Mouse (Mus musculus): ENCODE results near the gene Pilrb1.
A peak's percentile ranks its signal among the peaks of the same experiment; 100 is the strongest.
"Not testable (repeated sequence)": the region's sequence is repeated elsewhere in the genome, so short reads cannot be mapped to it uniquely, and the experiment has no call there.

Pilrb1 gene

DNA sequence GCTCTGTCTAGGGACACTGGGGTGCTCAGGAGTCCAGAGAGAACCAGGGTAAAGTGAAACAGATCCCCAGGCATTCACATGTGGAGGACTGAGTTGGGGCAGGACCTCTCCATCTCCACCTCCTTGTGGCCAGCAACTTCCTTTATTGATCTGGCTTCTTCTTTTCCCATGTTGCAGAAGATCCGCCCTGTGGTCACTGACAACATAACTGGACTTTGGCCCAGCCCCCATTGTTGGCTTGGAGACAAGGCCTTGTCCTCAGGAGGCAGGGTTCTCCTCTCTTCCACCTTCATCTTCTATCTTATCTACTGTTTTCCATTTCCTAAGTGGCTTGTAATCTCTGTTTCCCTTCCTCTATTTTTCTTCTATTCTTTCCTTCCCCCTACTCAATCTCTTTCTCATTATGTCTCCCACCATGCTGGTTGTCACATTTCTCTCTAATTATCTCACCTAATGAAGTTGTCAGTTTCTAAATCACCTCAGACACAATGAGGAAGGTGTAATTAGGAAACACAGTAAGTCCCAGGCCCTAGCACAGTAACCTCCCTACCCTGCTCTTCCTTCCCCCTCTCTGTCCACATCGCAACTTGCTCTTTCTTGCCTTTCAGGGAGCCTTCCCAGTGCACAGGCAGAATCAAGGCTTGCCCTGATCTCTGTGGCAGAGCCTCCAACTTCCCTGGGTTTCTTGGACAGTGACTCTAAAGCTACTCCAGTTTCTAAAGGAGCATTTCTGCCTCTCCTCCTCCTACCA lies at the start of gene Pilrb1:
Pilrb1 (minus strand) TSS at position 147 of the 751 bp plus-strand sequence.
- not testable (repeated sequence) for DNase-seq (ENCODE audit: low read depth, low spot score)

DNA sequence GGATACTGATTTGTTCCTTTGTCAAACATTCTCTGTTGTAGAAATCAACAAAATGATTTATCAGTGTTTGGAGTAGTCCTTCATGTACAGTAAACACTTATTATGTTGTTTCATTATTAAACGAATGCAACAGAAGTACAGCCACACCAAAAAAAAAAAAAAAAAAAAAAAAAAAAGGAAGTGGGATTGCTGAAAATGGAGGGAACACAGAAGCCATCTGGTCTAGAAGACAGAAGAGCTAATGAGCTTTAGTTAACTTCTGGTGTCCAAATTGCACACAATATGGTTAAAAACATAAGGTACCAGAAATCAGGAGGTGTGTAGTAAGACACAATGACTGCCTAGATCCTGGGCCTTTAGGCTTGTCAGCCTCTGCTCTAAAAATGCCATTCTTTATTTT lies 39.9 kb upstream of the Pilrb1 start:
- no peak for DNase-seq (ENCODE audit: low read depth, low spot score)

DNA sequence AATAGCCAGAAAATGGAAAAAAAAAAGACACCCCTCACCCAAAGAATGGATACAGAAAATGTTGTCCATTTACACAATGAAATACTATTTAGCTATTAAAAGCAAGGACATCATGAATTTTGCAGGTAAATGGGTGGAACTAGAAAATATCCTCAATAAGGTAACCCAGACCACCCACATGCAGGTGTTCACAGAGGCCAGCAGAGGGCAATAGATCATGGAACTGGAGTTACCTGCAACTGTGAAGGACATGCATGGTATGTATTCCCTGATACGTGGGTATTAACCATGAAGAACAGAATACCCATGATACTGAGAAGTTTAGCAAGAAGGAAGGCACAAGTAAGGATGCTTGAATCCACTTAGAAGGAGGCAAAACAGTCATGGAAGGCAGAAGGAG lies 35.0 kb upstream of the Pilrb1 start:
- peak; percentile 13 for DNase-seq (ENCODE audit: low read depth, low spot score)

DNA sequence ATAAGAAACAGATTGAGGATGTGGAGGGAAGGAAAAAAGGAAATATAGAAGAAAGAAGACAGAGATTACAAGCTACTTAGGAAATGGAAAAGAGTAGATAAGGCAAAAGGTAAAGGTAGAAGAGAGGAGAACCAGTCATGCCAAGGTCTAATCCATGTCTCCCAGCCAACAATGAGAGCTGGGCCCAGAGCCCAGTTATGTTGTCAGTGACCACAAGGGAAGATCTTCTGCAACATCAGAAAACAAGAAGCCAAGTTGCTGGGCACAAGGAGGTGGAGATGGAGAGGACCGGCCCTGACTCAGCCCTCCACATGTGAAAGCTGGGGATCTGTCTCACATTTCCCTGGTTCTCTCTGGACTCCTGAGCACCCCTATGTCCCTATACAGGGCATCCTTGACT lies 29.8 kb upstream of the Pilrb1 start:
- no peak for DNase-seq (ENCODE audit: low read depth, low spot score)

DNA sequence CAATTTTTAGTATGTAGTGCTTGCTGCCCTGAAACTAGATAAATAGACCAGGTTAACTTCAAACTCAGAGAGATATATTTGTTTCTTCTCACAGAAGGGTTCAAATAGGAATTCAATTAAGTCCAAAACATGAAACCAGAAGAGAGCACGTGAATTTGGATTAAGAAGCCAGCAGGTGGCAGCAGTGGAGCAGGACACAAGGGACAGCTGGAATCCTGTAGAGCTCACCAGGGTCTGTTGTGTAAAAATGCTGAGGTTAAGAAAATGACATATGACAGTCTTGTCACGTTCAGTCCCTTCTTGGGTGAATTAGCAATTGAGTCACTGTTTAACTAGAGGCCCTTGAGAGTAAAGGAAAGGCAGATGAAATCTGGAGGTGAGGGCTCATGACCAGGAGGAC lies 28.0 kb upstream of the Pilrb1 start:
- DNase-seq (ENCODE audit: low read depth, low spot score) = peak; percentile 44

DNA sequence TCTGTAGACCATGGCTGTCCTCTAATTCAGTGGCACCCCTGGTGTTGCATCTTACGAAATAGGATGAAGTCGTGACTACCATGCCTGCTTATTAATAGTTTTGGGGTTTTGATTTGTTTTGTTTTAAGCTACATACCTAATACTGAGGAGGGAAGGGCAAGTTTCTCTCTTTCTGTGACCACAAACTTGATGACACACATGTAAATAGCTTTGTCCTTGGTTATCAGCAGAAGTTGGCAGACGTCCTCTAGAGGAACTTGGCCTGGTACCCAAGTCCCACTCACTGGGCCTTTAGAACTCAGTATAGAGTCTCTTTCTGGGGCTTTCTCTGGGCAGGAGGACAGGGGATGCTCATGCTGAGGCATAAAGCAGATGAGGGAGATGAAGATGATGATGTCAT lies 25.4 kb upstream of the Pilrb1 start:
- DNase-seq (ENCODE audit: low read depth, low spot score) = no peak

DNA sequence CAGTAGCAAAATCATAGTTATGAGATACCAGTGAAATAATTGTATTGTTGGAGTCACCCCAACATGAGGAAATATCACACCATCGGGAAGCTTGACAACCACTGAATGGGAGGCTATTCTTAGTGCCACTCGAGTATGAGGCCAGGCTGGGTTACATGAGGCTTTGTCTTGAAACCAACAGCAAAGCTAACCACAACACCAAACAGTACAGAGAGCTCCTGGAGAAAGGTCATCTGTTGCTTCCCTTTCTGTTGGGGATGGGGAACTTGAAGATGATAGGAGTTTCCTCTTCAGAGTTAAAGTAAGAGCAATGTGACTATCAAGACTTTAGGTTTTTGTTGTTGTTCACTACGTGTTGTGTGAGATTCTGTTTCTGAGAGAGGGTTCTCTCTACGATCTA lies 25.0 kb upstream of the Pilrb1 start:
- no peak for DNase-seq (ENCODE audit: low read depth, low spot score)

DNA sequence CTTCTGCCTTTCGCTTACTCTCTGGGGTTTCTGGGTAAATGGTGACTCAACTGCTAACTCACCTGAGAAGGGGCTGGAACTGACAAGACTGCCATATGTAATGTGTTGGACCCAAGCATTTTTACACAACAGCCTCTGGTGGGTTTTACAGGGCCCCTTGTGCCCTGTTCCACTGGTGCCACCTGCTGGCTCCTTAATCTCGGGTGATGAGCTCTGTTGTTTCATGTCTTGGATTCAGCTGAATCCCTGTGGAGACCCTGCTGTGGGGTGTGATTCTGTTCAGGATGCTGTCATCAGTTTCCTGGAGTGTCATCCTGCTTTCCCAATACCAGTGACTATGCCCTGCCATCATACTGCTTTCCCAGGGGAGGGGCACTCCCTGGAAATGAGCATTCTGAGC lies 20.0 kb upstream of the Pilrb1 start:
- peak; percentile 42 for DNase-seq (ENCODE audit: low read depth, low spot score)

DNA sequence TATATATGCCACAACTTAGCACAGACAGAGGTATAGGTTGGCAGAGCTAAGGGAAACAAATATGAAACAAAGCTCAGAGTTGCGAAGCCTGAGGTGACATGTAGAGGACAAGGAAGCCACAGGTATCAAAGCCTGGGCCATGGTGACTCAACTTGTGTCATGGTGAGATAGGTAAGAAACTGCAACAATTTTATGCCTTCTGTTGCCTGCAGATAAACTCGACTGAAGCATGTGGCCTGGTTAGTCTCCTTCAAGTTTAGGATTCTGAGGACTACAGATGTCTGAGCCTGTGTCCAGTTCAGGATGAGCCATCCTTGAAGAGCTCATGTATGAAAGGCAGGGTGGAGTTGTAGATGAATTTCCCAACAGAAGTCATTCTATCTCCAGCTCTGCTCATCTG lies 17.1 kb upstream of the Pilrb1 start:
- DNase-seq (ENCODE audit: low read depth, low spot score) = no peak

DNA sequence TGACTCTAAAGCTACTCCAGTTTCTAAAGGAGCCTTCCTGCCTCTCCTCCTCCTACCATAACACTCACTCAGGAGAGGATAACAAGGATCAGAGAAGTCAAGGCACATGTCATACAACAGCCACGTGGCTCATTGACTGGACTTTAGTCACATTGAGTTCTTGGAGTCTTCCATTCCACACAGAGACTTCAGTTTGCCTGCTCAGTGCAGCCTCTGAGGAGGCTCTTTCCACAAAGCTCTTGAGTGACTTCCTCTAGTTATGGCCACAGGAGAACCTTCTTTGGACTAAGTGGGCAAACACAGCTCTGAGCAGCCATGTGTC lies 14.4 kb upstream of the Pilrb1 start:
- not testable (repeated sequence) for DNase-seq (ENCODE audit: low read depth, low spot score)

DNA sequence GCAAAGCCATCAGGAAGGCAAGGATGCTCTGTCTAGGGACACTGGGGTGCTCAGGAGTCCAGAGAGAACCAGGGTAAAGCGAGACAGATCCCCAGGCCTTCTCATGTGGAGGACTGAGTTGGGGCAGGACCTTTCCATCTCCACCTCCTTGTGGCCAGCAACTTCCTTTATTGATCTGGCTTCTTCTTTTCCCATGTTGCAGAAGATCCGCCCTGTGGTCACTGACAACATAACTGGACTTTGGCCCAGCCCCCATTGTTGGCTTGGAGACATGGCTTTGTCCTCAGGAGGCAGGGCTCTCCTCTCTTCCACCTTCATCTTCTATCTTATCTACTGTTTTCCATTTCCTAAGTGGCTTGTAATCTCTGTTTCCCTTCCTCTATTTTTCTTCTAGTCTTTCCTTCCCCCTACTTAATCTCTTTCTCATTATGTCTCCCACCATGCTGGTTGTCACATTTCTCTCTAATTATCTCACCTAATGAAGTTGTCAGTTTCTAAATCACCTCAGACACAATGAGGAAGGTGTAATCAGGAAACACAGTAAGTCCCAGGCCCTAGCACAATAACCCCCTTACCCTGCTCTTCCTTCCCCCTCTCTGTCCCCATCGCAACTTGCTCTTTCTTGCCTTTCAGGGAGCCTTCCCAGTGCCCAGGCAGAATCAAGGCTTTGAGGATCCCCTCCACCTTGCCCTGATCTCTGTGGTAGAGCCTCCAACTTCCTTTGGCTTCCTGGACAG lies 13.9 kb upstream of the Pilrb1 start, which contains the start of gene Pilrb2:
Pilrb2 (minus strand) TSS at position 172 of the 737 bp plus-strand sequence.
- not testable (repeated sequence) for DNase-seq (ENCODE audit: low read depth, low spot score)

DNA sequence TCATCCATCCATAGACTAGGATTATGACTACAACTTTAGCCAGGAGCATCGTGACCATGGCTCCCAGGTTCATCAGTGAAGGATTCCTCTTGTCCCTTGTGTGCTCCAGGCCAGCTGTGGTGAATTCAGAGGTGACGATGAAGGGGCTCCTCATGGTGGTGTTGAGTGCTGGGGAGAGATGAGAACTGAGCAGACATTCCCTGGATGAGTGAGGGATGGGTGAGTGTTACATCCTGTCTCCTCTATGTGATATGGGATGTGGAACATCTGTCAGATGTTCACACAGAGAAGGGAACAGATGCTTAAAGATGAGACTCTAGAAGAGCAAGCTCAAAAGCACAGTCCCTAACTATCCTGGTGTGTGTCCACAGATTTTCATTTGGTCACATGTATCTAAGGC lies 10.7 kb upstream of the Pilrb1 start:
- not testable (repeated sequence) for DNase-seq (ENCODE audit: low read depth, low spot score)

DNA sequence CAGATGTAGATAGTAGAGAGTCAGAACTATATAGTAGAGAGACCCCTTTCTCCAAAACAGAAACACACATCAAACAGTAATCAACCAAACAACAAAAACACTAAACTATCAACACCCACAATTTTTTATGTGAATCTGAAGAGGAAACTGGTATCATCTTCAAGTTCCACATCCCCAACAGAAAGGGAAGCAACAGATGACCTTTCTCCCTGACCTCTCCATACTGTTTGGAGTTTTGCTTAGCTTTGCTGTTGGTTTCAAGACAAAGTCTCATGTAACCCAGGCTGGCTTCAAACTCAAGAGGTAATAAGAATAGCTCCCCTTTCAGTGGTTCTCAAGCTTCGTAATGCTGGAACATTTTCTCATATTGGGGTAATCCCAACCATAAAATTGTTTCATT lies 6.1 kb upstream of the Pilrb1 start:
- DNase-seq (ENCODE audit: low read depth, low spot score) = not testable (repeated sequence)

DNA sequence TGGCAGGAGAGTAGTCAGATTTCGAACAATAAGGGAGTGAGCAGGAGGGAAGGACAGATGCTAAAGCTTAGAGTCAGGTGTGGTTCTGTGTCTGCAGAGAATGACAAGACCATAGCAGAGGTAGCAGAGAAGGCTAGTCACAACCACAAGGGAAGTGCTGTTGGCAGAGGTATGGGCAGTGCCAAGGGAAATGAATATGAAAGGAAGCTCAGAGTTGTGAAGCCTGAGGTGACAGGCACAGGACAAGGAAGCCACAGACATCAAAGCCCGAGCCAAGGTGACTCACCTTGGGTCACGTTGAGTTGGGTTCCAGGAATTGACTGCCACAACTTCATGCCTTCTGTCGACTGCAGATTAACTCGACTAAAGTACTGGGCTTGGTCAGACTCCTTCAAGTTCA lies 1.0 kb downstream of the Pilrb1 start:
- peak; percentile 3 for DNase-seq (ENCODE audit: low read depth, low spot score)

DNA sequence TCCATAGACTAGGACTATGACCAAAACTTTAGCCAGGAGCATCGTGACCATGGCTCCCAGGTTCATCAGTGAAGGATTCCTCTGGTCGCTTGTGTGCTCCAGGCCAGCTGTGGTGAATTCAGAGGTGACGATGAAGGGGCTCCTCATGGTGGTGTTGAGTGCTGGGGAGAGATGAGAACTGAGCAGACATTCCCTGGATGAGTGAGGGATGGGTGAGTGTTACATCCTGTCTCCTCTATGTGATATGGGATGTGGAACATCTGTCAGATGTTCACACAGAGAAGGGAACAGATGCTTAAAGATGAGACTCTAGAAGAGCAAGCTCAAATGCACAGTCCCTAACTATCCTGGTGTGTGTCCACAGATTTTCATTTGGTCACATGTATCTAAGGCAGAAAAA lies 3.0 kb downstream of the Pilrb1 start:
- DNase-seq (ENCODE audit: low read depth, low spot score) = not testable (repeated sequence)

DNA sequence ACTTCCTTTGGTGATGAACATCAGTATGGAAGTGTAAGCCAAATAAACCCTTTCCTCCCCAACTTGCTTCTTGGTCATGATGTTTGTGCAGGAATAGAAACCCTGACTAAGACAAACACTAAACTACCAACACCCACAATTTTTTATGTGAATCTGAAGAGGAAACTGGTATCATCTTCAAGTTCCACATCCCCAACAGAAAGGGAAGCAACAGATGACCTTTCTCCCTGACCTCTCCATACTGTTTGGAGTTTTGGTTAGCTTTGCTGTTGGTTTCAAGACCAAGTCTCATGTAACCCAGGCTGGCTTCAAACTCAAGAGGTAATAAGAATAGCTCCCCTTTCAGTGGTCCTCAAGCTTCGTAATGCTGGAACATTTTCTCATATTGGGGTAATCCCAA lies 7.6 kb downstream of the Pilrb1 start:
- DNase-seq (ENCODE audit: low read depth, low spot score) = not testable (repeated sequence)

DNA sequence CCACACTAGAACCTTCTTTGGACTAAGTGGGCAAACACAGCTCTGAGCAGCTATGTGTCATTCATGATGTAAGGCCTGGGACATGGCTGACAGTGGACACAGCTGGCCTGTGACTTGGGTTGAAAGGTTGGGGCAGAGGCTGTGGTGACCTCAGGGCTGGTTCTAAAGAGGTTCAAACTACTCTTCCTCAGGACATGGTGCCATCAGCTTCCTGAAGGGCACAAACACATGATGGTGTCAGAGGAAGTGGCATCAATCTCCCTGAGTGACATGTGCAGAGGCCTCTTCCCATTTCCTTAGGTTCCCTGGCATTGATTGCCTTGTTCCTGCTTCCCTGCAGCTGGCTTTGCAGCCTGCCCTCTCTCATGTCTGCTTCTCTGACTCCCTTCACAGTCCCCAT lies 20.8 kb downstream of the Pilrb1 start:
- DNase-seq (ENCODE audit: low read depth, low spot score) = not testable (repeated sequence)

DNA sequence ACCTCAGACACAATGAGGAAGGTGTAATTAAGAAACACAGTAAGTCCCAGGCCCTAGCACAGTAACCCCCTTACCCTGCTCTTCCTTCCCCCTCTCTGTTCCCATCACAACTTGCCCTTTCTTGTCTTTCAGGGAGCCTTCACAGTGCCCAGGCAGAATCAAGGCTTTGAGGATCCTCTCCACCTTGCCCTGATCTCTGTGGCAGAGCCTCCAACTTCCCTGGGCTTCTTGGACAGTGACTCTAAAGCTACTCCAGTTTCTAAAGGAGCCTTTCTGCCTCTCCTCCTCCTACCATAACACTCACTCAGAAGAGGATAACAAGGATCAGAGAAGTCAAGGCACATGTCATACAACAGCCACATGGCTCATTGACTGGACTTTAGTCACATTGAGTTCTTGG lies 21.3 kb downstream of the Pilrb1 start:
- DNase-seq (ENCODE audit: low read depth, low spot score) = no peak

DNA sequence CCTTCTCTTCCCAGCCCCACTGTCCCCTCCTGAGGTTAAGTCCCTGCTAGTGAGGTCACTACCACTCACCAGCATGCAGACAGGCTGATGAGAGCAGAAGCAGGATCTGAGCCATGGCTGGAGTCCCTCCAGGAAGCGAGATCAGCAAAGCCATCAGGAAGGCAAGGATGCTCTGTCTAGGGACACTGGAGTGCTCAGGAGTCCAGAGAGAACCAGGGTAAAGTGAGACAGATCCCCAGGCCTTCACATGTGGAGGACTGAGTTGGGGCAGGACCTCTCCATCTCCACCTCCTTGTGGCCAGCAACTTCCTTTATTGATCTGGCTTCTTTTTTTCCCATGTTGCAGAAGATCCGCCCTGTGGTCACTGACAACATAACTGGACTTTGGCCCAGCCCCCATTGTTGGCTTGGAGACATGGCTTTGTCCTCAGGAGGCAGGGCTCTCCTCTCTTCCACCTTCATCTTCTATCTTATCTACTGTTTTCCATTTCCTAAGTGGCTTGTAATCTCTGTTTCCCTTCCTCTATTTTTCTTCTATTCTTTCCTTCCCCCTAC lies 21.9 kb downstream of the Pilrb1 start, which contains the start of gene Pilra:
Pilra (minus strand) TSS at position 316 of the 555 bp plus-strand sequence.
- DNase-seq (ENCODE audit: low read depth, low spot score) = not testable (repeated sequence)

DNA sequence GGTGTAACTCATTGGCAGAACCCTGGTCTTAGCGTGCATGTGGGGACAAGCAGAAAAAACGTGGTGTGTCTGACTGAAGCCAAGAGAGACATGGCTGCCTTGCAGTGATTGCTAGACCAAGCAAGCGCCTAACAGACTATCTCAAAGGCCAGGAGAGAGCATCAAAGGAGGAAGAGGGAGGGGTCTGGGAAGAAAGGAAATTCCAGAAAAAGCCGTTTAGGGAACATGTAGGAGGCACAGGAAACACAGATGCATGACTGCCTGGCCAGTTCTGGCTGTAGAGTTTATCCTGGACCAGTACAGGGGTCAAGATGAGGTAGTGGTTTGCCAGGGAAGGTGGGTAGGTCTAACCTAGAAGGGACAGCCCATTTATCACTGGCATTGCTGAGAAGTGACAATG lies 24.4 kb downstream of the Pilrb1 start:
- DNase-seq (ENCODE audit: low read depth, low spot score) = no peak

DNA sequence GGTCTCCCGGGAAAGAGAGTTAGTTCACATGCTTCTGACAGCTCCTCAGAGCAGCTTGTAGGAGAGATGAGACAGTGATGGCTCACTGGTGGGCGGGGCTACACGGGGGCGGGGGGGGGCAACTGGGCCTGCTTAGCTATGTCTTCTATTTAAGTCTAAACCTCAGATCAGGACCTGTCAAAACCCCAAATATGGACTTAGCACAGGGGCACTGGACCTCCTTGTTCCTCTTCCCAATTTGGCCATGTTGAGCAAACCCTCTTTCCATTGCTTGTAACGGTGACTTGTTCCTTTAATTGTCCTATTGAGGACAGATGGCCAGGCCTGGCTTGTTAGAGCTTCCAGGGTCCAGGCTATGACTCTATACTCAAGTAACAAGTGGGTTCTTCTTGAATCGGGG lies 26.4 kb downstream of the Pilrb1 start:
- no peak for DNase-seq (ENCODE audit: low read depth, low spot score)

DNA sequence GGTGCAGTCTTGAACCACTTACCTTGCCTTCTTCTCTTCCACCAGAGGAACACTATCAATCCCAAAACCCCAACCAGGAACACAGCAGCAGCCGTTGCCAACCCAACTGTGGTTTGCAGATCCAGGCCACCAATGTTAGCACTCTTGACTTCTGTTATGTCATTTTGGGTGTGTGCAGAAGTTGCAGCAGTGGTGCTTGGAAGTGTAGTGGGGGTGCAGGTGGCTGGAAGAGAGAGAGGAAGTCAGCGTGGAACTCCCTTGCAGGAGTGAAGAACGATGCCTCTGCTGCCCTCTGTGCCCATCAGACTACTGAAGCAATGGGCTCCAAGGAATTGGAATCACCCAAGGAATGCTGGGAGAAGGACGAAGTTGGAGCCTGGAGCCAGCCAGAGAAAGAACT lies 26.8 kb downstream of the Pilrb1 start:
- DNase-seq (ENCODE audit: low read depth, low spot score) = no peak

DNA sequence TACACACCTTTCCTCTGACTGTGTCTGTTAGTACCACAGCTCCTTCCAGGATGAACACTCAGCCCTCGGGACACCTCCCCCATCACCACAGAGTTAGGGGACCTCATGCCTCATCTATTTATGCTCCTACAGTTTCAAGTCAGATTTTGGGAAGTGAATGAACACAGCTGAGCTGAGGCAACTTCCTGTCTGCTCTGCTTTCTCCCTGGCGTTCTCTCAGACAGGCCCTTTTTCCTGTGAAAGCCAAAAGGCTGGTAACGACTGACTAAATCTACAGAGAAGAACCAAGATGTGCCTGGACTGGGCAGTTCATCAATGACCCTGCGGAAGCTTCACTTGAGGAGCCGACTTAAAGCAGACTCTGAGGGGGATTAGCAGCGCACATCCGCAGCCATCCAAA lies 27.7 kb downstream of the Pilrb1 start:
- DNase-seq (ENCODE audit: low read depth, low spot score) = no peak

Data from CD4-positive, CD25-positive, alpha-beta regulatory T cell, adult 2 months (primary cell).